ENCODE assay signal across 25 mouse cellular contexts in genomic region chr3:107511416-107511815, GRCm38 (mm10). TPM values are rescaled to one million over a fixed set of nuclear protein-coding genes. Genes with fewer than 3 reads are reported as not detected.
A peak's percentile ranks its signal among the peaks of the same experiment; 100 is the strongest.
DNase-seq lines count a peak whose midpoint lies in the region; ATAC-seq and TF ChIP-seq lines count a peak whose summit lies in the region.
"Had no signal": no experiment of that assay in that cellular context is flagged by ENCODE, and none has a peak within 500 bp of the region (broad histone marks: within the 10 kb centered on the region; RNA-seq: fewer than 3 reads in every experiment).

No protein-coding gene starts in this region.

- WGBS in embryonic facial prominence, embryonic 11.5 days, result 58% methylated on average over 3 of the region's 3 CpGs
- WGBS in embryonic facial prominence, embryonic 10.5 days, result 62% methylated on average over 3 of the region's 3 CpGs
- 49% methylated on average over 3 of the region's 3 CpGs for WGBS in kidney, postnatal 0 days
- 43% methylated on average over 3 of the region's 3 CpGs for WGBS in embryonic facial prominence, embryonic 14.5 days

- TF ChIP-seq CTCF in kidney, postnatal 0 days (IDR thresholded peaks at IDR 0.05; ENCODE audit: low read depth), result no peak

- peaks cover 6% of the 10 kb centered on the region for H3K27me3 ChIP-seq in embryonic facial prominence, embryonic 11.5 days (ENCODE audit: control insufficient read depth, insufficient read depth, low read length)
- peaks cover 34% of the 10 kb centered on the region for H3K27me3 ChIP-seq in embryonic facial prominence, embryonic 10.5 days (replicated peaks; ENCODE audit: low read depth, poor library complexity, severe bottlenecking)
- H3K27me3 ChIP-seq in kidney, postnatal 0 days (ENCODE audit: insufficient read depth, low read length), result peaks cover 5% of the 10 kb centered on the region; the same call in 1 of the 2 replicates
- H3K27me3 ChIP-seq in embryonic facial prominence, embryonic 14.5 days (replicated peaks; ENCODE audit: control insufficient read depth, insufficient read depth, low read length), result peaks cover 8% of the 10 kb centered on the region; the same call in 1 of the 2 replicates
- H3K27me3 ChIP-seq: embryonic facial prominence, embryonic 15.5 days; Patski had no signal

- no peaks in the 10 kb centered on the region for H3K4me1 ChIP-seq in embryonic facial prominence, embryonic 11.5 days (ENCODE audit: control insufficient read depth, insufficient read depth, low read length)
- H3K4me1 ChIP-seq in embryonic facial prominence, embryonic 10.5 days, result peaks cover 56% of the 10 kb centered on the region
- 0 out of 2 replicates have a peak, but pooled peaks cover 10% of the 10 kb centered on the region for H3K4me1 ChIP-seq in kidney, postnatal 0 days (replicated peaks; ENCODE audit: insufficient read depth, low read length)
- H3K4me1 ChIP-seq in embryonic facial prominence, embryonic 14.5 days (ENCODE audit: control insufficient read depth, insufficient read depth, low read length), result peaks cover 12% of the 10 kb centered on the region

- H3K9me3 ChIP-seq in embryonic facial prominence, embryonic 11.5 days (replicated peaks; ENCODE audit: control insufficient read depth, low read length), result no peaks in the 10 kb centered on the region
- H3K9me3 ChIP-seq in embryonic facial prominence, embryonic 10.5 days, result no peaks in the 10 kb centered on the region
- no peaks in the 10 kb centered on the region for H3K9me3 ChIP-seq in kidney, postnatal 0 days (replicated peaks; ENCODE audit: low read length)
- no peaks in the 10 kb centered on the region for H3K9me3 ChIP-seq in embryonic facial prominence, embryonic 14.5 days (ENCODE audit: control insufficient read depth, low read length)
- H3K9me3 ChIP-seq: embryonic facial prominence, embryonic 12.5 days; embryonic facial prominence, embryonic 15.5 days; forebrain, embryonic 10.5 days; forebrain, embryonic 12.5 days; G1E had no signal

- H3K4me3 ChIP-seq in embryonic facial prominence, embryonic 11.5 days (ENCODE audit: low read depth, low read length), result no peak overlapping the region
- no peak overlapping the region for H3K4me3 ChIP-seq in embryonic facial prominence, embryonic 10.5 days
- H3K4me3 ChIP-seq in kidney, postnatal 0 days (replicated peaks; ENCODE audit: low read depth, low read length), result no peak overlapping the region
- H3K4me3 ChIP-seq in embryonic facial prominence, embryonic 14.5 days (ENCODE audit: low read depth, low read length), result no peak overlapping the region
- H3K4me3 ChIP-seq: embryonic facial prominence, embryonic 12.5 days; embryonic facial prominence, embryonic 15.5 days; erythroblast, embryonic 14.5 days; forebrain, embryonic 10.5 days; forebrain, embryonic 12.5 days had no signal

- no peak overlapping the region for H3K27ac ChIP-seq in embryonic facial prominence, embryonic 11.5 days (replicated peaks; ENCODE audit: low read depth, low read length)
- no peak overlapping the region for H3K27ac ChIP-seq in embryonic facial prominence, embryonic 10.5 days (replicated peaks)
- H3K27ac ChIP-seq in kidney, postnatal 0 days, result no peak overlapping the region
- H3K27ac ChIP-seq in embryonic facial prominence, embryonic 14.5 days (replicated peaks; ENCODE audit: low read depth, low read length), result no peak overlapping the region
- H3K27ac ChIP-seq: embryonic facial prominence, embryonic 12.5 days; embryonic facial prominence, embryonic 15.5 days; forebrain, embryonic 10.5 days; forebrain, embryonic 12.5 days had no signal

- no peak overlapping the region for H3K4me2 ChIP-seq in embryonic facial prominence, embryonic 11.5 days (ENCODE audit: low read depth, low read length)
- H3K4me2 ChIP-seq in kidney, postnatal 0 days (ENCODE audit: low read length), result no peak overlapping the region
- no peak overlapping the region for H3K4me2 ChIP-seq in embryonic facial prominence, embryonic 14.5 days (ENCODE audit: low read depth, low read length)
- H3K4me2 ChIP-seq: embryonic facial prominence, embryonic 12.5 days; embryonic facial prominence, embryonic 15.5 days; forebrain, embryonic 12.5 days had no signal

- H3K9ac ChIP-seq in embryonic facial prominence, embryonic 11.5 days (replicated peaks; ENCODE audit: low read length), result no peak overlapping the region
- no peak overlapping the region for H3K9ac ChIP-seq in kidney, postnatal 0 days (ENCODE audit: low read depth, low read length)
- no peak overlapping the region for H3K9ac ChIP-seq in embryonic facial prominence, embryonic 14.5 days (ENCODE audit: low read depth, low read length)
- H3K9ac ChIP-seq: embryonic facial prominence, embryonic 12.5 days; embryonic facial prominence, embryonic 15.5 days; forebrain, embryonic 12.5 days had no signal

- H3K36me3 ChIP-seq in embryonic facial prominence, embryonic 11.5 days (replicated peaks; ENCODE audit: control insufficient read depth, insufficient read depth, low read depth, low read length), result no peaks in the 10 kb centered on the region
- no peaks in the 10 kb centered on the region for H3K36me3 ChIP-seq in embryonic facial prominence, embryonic 10.5 days (replicated peaks)
- no peaks in the 10 kb centered on the region for H3K36me3 ChIP-seq in kidney, postnatal 0 days (ENCODE audit: insufficient read depth, low read length)
- no peaks in the 10 kb centered on the region for H3K36me3 ChIP-seq in embryonic facial prominence, embryonic 14.5 days (ENCODE audit: control insufficient read depth, insufficient read depth, low read length)
- H3K36me3 ChIP-seq: embryonic facial prominence, embryonic 12.5 days; embryonic facial prominence, embryonic 15.5 days; forebrain, embryonic 10.5 days; forebrain, embryonic 12.5 days; G1E had no signal

- DNase-seq in embryonic facial prominence, embryonic 11.5 days (ENCODE audit: low spot score), result peak; percentile 22
- DNase-seq in embryonic facial prominence, embryonic 10.5 days (ENCODE audit: low spot score), result no peak
- peak; percentile 65 for DNase-seq in kidney, postnatal 0 days (ENCODE audit: low spot score)
- DNase-seq in kidney, postnatal 10 days, result no peak
- peak; percentile 37 for DNase-seq in embryonic facial prominence, embryonic 14.5 days (ENCODE audit: low spot score)
- DNase-seq: adrenal gland, adult 8-10 months; adrenal gland, postnatal 36 days; B cell, adult 2 months; cerebellum, adult 11-12 months; cerebellum, adult 2 months; cerebellum, adult 9-10 months; cerebellum, postnatal 10 days; cerebellum, postnatal 25 days had no signal

- no peak for ATAC-seq in embryonic facial prominence, embryonic 11.5 days (replicated peaks; ENCODE audit: insufficient number of reproducible peaks, low FRiP score, low TSS enrichment, low read depth)
- no peak for ATAC-seq in kidney, postnatal 0 days (replicated peaks; ENCODE audit: low FRiP score, low read depth)
- ATAC-seq in embryonic facial prominence, embryonic 14.5 days (ENCODE audit: low read depth), result peak; percentile 56; the same call in 1 of the 2 replicates
- ATAC-seq: activated CD4-positive, CD25-positive, alpha-beta regulatory T cell, adult 4 months; CD4-positive, CD25-positive, alpha-beta regulatory T cell, adult 4 months; forebrain, embryonic 14.5 days; forebrain, embryonic 16.5 days; Patski had no signal

RNA-seq across cellular contexts. Expression of gene Slc6a17, which starts 6.4 kb away (rescaled TPM):
- 2.9 and 5.8 TPM in 2 replicates for polyA plus RNA-seq in embryonic facial prominence, embryonic 11.5 days (2014; fragmentation: Nextera tagmentation; extraction: Ambion mirVana)
- polyA plus RNA-seq in embryonic facial prominence, embryonic 10.5 days (2016; fragmentation: Nextera tagmentation; extraction: Ambion mirVana), result 2.2 and 4.9 TPM in 2 replicates
- polyA plus RNA-seq in kidney, postnatal 0 days (2015; fragmentation: Nextera tagmentation; extraction: Ambion mirVana), result 4.2 and 4.9 TPM in 2 replicates
- polyA plus RNA-seq in embryonic facial prominence, embryonic 14.5 days (2014; fragmentation: Nextera tagmentation; extraction: Ambion mirVana), result 4.8 and 4.9 TPM in 2 replicates
- polyA plus RNA-seq: activated CD4-positive, CD25-positive, alpha-beta regulatory T cell, adult 4 months; CD4-positive, CD25-positive, alpha-beta regulatory T cell, adult 4 months; erythroblast, embryonic 14.5 days; G1E had no signal

RNA-seq across cellular contexts. Expression of gene Ubl4b, which starts 43.5 kb away (rescaled TPM):
- 0.15 and 0.79 TPM in 2 replicates for polyA plus RNA-seq in embryonic facial prominence, embryonic 11.5 days (2014; fragmentation: Nextera tagmentation; extraction: Ambion mirVana)
- polyA plus RNA-seq in embryonic facial prominence, embryonic 10.5 days (2016; fragmentation: Nextera tagmentation; extraction: Ambion mirVana), result 0.41 and 0.70 TPM in 2 replicates
- polyA plus RNA-seq in kidney, postnatal 0 days (2015; fragmentation: Nextera tagmentation; extraction: Ambion mirVana), result not detected in 2 replicates
- not detected in 2 replicates for polyA plus RNA-seq in embryonic facial prominence, embryonic 14.5 days (2014; fragmentation: Nextera tagmentation; extraction: Ambion mirVana)
- polyA plus RNA-seq: activated CD4-positive, CD25-positive, alpha-beta regulatory T cell, adult 4 months; CD4-positive, CD25-positive, alpha-beta regulatory T cell, adult 4 months; cerebellum, adult 2 months; cortical plate, adult 2 months; embryonic facial prominence, embryonic 15.5 days; erythroblast, embryonic 14.5 days; forebrain, embryonic 14.5 days; forebrain, embryonic 16.5 days; G1E; Patski had no signal

RNA-seq across cellular contexts. Expression of gene Kcnc4, which starts 52.1 kb away (rescaled TPM):
- polyA plus RNA-seq in embryonic facial prominence, embryonic 11.5 days (2014; fragmentation: Nextera tagmentation; extraction: Ambion mirVana), result 0.14 and 0.26 TPM in 2 replicates
- 0.32 and 0.33 TPM in 2 replicates for polyA plus RNA-seq in embryonic facial prominence, embryonic 10.5 days (2016; fragmentation: Nextera tagmentation; extraction: Ambion mirVana)
- 0.08 and 0.12 TPM in 2 replicates for polyA plus RNA-seq in kidney, postnatal 0 days (2015; fragmentation: Nextera tagmentation; extraction: Ambion mirVana)
- polyA plus RNA-seq in embryonic facial prominence, embryonic 14.5 days (2014; fragmentation: Nextera tagmentation; extraction: Ambion mirVana), result 0.94 and 1.3 TPM in 2 replicates
- polyA plus RNA-seq: activated CD4-positive, CD25-positive, alpha-beta regulatory T cell, adult 4 months; CD4-positive, CD25-positive, alpha-beta regulatory T cell, adult 4 months; erythroblast, embryonic 14.5 days; forebrain, embryonic 10.5 days; G1E; Patski had no signal

Comparison
In these comparisons a context has a peak if more than half of its experiments do, and no peak if none do; other contexts are left out.
1. DNase-seq: peak in embryonic facial prominence, embryonic 11.5 days (single experiment), kidney, postnatal 0 days (single experiment) and embryonic facial prominence, embryonic 14.5 days (single experiment); none in embryonic facial prominence, embryonic 10.5 days (single experiment) and kidney, postnatal 10 days (single experiment).